ENCODE assay signal across 30 mouse cellular contexts in the genomic region with DNA sequence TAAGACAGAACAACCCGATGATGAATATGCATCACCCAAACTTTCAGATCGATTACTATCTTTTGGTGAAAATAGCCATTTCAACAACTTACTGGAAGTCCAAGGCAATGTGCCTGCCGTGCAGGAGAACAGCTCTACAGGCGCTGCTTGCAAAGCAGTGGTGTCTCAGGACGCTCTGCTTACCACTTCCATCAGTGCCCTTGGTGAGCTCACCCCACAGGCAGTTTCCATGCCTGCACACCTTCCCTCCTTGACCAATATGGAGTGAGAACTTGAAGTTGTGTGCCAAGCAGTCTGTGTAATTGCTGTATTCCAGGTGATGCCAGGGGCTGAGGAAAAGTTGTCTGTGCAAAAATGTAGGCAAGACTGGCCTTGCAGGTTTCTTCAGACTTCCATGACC. TPM values are rescaled to one million over a fixed set of nuclear protein-coding genes. Genes with fewer than 3 reads are reported as not detected.
DNase-seq lines count a peak whose midpoint lies in the region; ATAC-seq and TF ChIP-seq lines count a peak whose summit lies in the region.
"Had no signal": no experiment of that assay in that cellular context is flagged by ENCODE, and none has a peak within 500 bp of the region (broad histone marks: within the 10 kb centered on the region; RNA-seq: fewer than 3 reads in every experiment).

No protein-coding gene starts in this region.

- H3K79me2 ChIP-seq in liver, adult 2 months (ENCODE audit: control insufficient read depth, insufficient read depth, low read length): no peaks in the 10 kb centered on the region; the same call in 1 of the 2 replicates

- no peak for TF ChIP-seq CTCF in kidney, adult 2 months (conservative IDR thresholded peaks at IDR 0.05; ENCODE audit: insufficient read depth, insufficient read length, low read depth, low read length)
- TF ChIP-seq CTCF in liver, adult 2 months (IDR thresholded peaks at IDR 0.05; ENCODE audit: low read depth, low read length): no peak

- H3K4me3 ChIP-seq in kidney, adult 2 months (ENCODE audit: insufficient read depth, low read depth, low read length): no peak overlapping the region
- no peak overlapping the region for H3K4me3 ChIP-seq in kidney, embryonic 16.5 days (ENCODE audit: low read length)
- H3K4me3 ChIP-seq in liver, adult 2 months (ENCODE audit: insufficient read depth, low read depth, low read length): no peak overlapping the region
- H3K4me3 ChIP-seq: embryonic facial prominence, embryonic 13.5 days; embryonic facial prominence, embryonic 15.5 days; erythroblast, embryonic 14.5 days; forebrain, embryonic 10.5 days; forebrain, embryonic 12.5 days had no signal

- peaks cover 12% of the 10 kb centered on the region for H3K36me3 ChIP-seq in kidney, adult 2 months (ENCODE audit: control insufficient read depth, insufficient read depth, low read length)
- H3K36me3 ChIP-seq in kidney, embryonic 16.5 days (ENCODE audit: insufficient read depth, low read length): peaks cover 60% of the 10 kb centered on the region
- H3K36me3 ChIP-seq in liver, adult 2 months (ENCODE audit: control insufficient read depth, insufficient read depth, low read length): peaks cover 46% of the 10 kb centered on the region

- DNase-seq in frontal cortex, adult 2 months (ENCODE audit: extremely low spot score in 1 of 2, low spot score in 1 of 2): no peak
- peak; percentile 26 for DNase-seq in kidney, adult 2 months
- DNase-seq in liver, adult 2 months (ENCODE audit: extremely low read depth, low read depth, low spot score): no peak
- DNase-seq in liver: no peak
- DNase-seq: adrenal gland, adult 8-10 months; adrenal gland, postnatal 14 days; adrenal gland, postnatal 36 days; B cell, adult 2 months; cerebellum, adult 11-12 months; cerebellum, adult 2 months; cerebellum, adult 9-10 months; cerebellum, postnatal 10 days; cerebellum, postnatal 25 days; embryo, embryonic 11 days had no signal

- no peaks in the 10 kb centered on the region for H3K9me3 ChIP-seq in kidney, embryonic 16.5 days (ENCODE audit: low read length)
- H3K9me3 ChIP-seq: embryonic facial prominence, embryonic 13.5 days; embryonic facial prominence, embryonic 15.5 days; forebrain, embryonic 10.5 days; forebrain, embryonic 12.5 days; G1E had no signal

- WGBS in kidney, adult 2 months: 81% methylated on average over 5 of the region's 5 CpGs
- WGBS in kidney, embryonic 16.5 days: 98% methylated on average over 5 of the region's 5 CpGs
- WGBS in liver, adult 2 months: 87% methylated on average over 5 of the region's 5 CpGs

- no peak overlapping the region for H3K4me2 ChIP-seq in kidney, embryonic 16.5 days (replicated peaks; ENCODE audit: low read depth, low read length)
- H3K4me2 ChIP-seq: embryonic facial prominence, embryonic 13.5 days; embryonic facial prominence, embryonic 15.5 days; forebrain, embryonic 12.5 days had no signal

- TF ChIP-seq POLR2A in kidney, adult 2 months (IDR thresholded peaks at IDR 0.05; ENCODE audit: low read depth, low read length): no peak
- no peak for TF ChIP-seq POLR2A in liver, adult 2 months (IDR thresholded peaks at IDR 0.05; ENCODE audit: extremely low read depth, insufficient read depth, low read length)

- H3K9ac ChIP-seq in kidney, embryonic 16.5 days (replicated peaks; ENCODE audit: low read length): no peak overlapping the region
- H3K9ac ChIP-seq in liver, adult 2 months (ENCODE audit: low read depth, low read length): no peak overlapping the region
- H3K9ac ChIP-seq: embryonic facial prominence, embryonic 13.5 days; embryonic facial prominence, embryonic 15.5 days; forebrain, embryonic 12.5 days had no signal

- no peaks in the 10 kb centered on the region for H3K27me3 ChIP-seq in kidney, adult 2 months (replicated peaks; ENCODE audit: control insufficient read depth, insufficient read depth, low read length)
- no peaks in the 10 kb centered on the region for H3K27me3 ChIP-seq in kidney, embryonic 16.5 days (ENCODE audit: insufficient read depth, low read length)
- no peaks in the 10 kb centered on the region for H3K27me3 ChIP-seq in liver, adult 2 months (ENCODE audit: control insufficient read depth, insufficient read depth, low read length)
- H3K27me3 ChIP-seq: CH12.LX; embryonic facial prominence, embryonic 13.5 days; embryonic facial prominence, embryonic 15.5 days; forebrain, embryonic 12.5 days; Patski had no signal

- H3K4me1 ChIP-seq in kidney, adult 2 months (ENCODE audit: control insufficient read depth, insufficient read depth, low read length): peaks cover 17% of the 10 kb centered on the region; the same call in 1 of the 2 replicates
- no peaks in the 10 kb centered on the region for H3K4me1 ChIP-seq in kidney, embryonic 16.5 days (ENCODE audit: insufficient read depth, low read length)
- H3K4me1 ChIP-seq in liver, adult 2 months (ENCODE audit: control insufficient read depth, insufficient read depth, low read length): peaks cover 39% of the 10 kb centered on the region
- H3K4me1 ChIP-seq: embryonic facial prominence, embryonic 13.5 days; embryonic facial prominence, embryonic 15.5 days; forebrain, embryonic 10.5 days; forebrain, embryonic 12.5 days had no signal

- 0 out of 2 replicates have a peak, but pooled peaks have one; percentile 4 for ATAC-seq in frontal cortex, adult (ENCODE audit: low TSS enrichment)
- no peak for ATAC-seq in kidney, embryonic 16.5 days (ENCODE audit: low FRiP score, low TSS enrichment)
- ATAC-seq: activated CD4-positive, CD25-positive, alpha-beta regulatory T cell, adult 4 months; CD4-positive, CD25-positive, alpha-beta regulatory T cell, adult 4 months; forebrain, embryonic 16.5 days; Patski had no signal

- H3K27ac ChIP-seq in kidney, adult 2 months (ENCODE audit: insufficient read depth, low read depth, low read length): peak overlapping the region; percentile 75; the same call in 1 of the 2 replicates
- H3K27ac ChIP-seq in kidney, embryonic 16.5 days (ENCODE audit: low read length): no peak overlapping the region
- peak overlapping the region; percentile 45 for H3K27ac ChIP-seq in liver, adult 2 months (replicated peaks; ENCODE audit: insufficient read depth, low read depth, low read length)
- H3K27ac ChIP-seq: embryonic facial prominence, embryonic 13.5 days; embryonic facial prominence, embryonic 15.5 days; forebrain, embryonic 10.5 days; forebrain, embryonic 12.5 days had no signal

RNA-seq across cellular contexts. Expression of a gene that starts 10.0 kb away (rescaled TPM):
- 19.3 and 20.1 TPM in 2 replicates for polyA plus RNA-seq in frontal cortex, adult 2 months (2012; rRNA removed)
- polyA plus RNA-seq in kidney, adult 2 months (2012; rRNA removed): 10.1 and 12.0 TPM in 2 replicates
- 25.2 and 25.7 TPM in 2 replicates for polyA plus RNA-seq in kidney, embryonic 16.5 days (2015; fragmentation: Nextera tagmentation; extraction: Ambion mirVana)
- 49.8 and 52.2 TPM in 2 replicates for total RNA-seq in liver, adult 2 months (2014; rRNA removed)
- 13.7 and 13.9 TPM in 2 replicates for polyA plus RNA-seq in liver, adult 2 months (2012; rRNA removed)

RNA-seq across cellular contexts. Expression of a gene that starts 18.4 kb away (rescaled TPM):
- 22.0 and 24.7 TPM in 2 replicates for polyA plus RNA-seq in frontal cortex, adult 2 months (2012; rRNA removed)
- polyA plus RNA-seq in kidney, adult 2 months (2012; rRNA removed): 17.7 and 18.8 TPM in 2 replicates
- 90.4 and 98.0 TPM in 2 replicates for polyA plus RNA-seq in kidney, embryonic 16.5 days (2015; fragmentation: Nextera tagmentation; extraction: Ambion mirVana)
- 10.3 and 13.0 TPM in 2 replicates for total RNA-seq in liver, adult 2 months (2014; rRNA removed)
- 11.7 and 15.0 TPM in 2 replicates for polyA plus RNA-seq in liver, adult 2 months (2012; rRNA removed)

RNA-seq across cellular contexts. Expression of a gene that starts 41.5 kb away (rescaled TPM):
- polyA plus RNA-seq in frontal cortex, adult 2 months (2012; rRNA removed): 241 and 278 TPM in 2 replicates
- 0.99 and 1.5 TPM in 2 replicates for polyA plus RNA-seq in kidney, adult 2 months (2012; rRNA removed)
- 2.5 and 3.3 TPM in 2 replicates for polyA plus RNA-seq in kidney, embryonic 16.5 days (2015; fragmentation: Nextera tagmentation; extraction: Ambion mirVana)
- total RNA-seq in liver, adult 2 months (2014; rRNA removed): 1.7 TPM in 2 replicates
- polyA plus RNA-seq in liver, adult 2 months (2012; rRNA removed): 0.54 and 0.57 TPM in 2 replicates
- polyA plus RNA-seq: erythroblast, embryonic 14.5 days; G1E had no signal

RNA-seq across cellular contexts. Expression of a gene that starts 59.4 kb away (rescaled TPM):
- 0.74 and 0.90 TPM in 2 replicates for polyA plus RNA-seq in frontal cortex, adult 2 months (2012; rRNA removed)
- polyA plus RNA-seq in kidney, adult 2 months (2012; rRNA removed): not detected in 2 replicates
- polyA plus RNA-seq in kidney, embryonic 16.5 days (2015; fragmentation: Nextera tagmentation; extraction: Ambion mirVana): not detected in 2 replicates
- total RNA-seq in liver, adult 2 months (2014; rRNA removed): not detected in 2 replicates
- not detected in 2 replicates for polyA plus RNA-seq in liver, adult 2 months (2012; rRNA removed)
- total RNA-seq: adrenal gland, postnatal 14 days; CH12.LX; common myeloid progenitor, adult 5-6 weeks; G1E had no signal
- polyA plus RNA-seq: activated CD4-positive, CD25-positive, alpha-beta regulatory T cell, adult 4 months; CD4-positive, CD25-positive, alpha-beta regulatory T cell, adult 4 months; cerebellum, adult 2 months; embryonic facial prominence, embryonic 11.5 days; embryonic facial prominence, embryonic 13.5 days; embryonic facial prominence, embryonic 15.5 days; erythroblast, embryonic 14.5 days; forebrain, embryonic 10.5 days; forebrain, embryonic 12.5 days; forebrain, embryonic 14.5 days; forebrain, embryonic 16.5 days; G1E; Patski had no signal

Comparison
In these comparisons a context has a peak if more than half of its experiments do, and no peak if none do; other contexts are left out.
1. RNA of a gene that starts 41.5 kb away (polyA plus RNA-seq): 241 to 278 TPM in frontal cortex, adult 2 months; 2.5 to 3.3 TPM in kidney, embryonic 16.5 days, 0.99 to 1.5 TPM in kidney, adult 2 months and 0.54 to 0.57 TPM in liver, adult 2 months; every median in the first group is over 10 times any median in the second.